Mouse (Mus musculus) embryonic facial prominence, embryonic 12.5 days (tissue): Measurements from ENCODE around the gene Hoxa5. TPM values are rescaled to one million over a fixed set of nuclear protein-coding genes. Genes with fewer than 3 reads are reported as not detected.

Source experiments
- ATAC-seq: fragments of 200-750 bp; cut with Nextera tagmentation; 2 replicates; pipeline ENCODE4 v1.8.0; 2017; ENCODE audit not compliant: insufficient number of reproducible peaks, insufficient read depth, low FRiP score, low TSS enrichment
- H3K27ac ChIP-seq: fragments of 300-500 bp; sonication (generic); 2 replicates; pipeline ENCODE4 v1.5.1; 2016; ENCODE audit warnings: mild to moderate bottlenecking
- H3K27me3 ChIP-seq: fragments of 300-500 bp; sonication (generic); 2 replicates; pipeline ENCODE4 v1.6.1; 2016; ENCODE audit warnings: mild to moderate bottlenecking, moderate library complexity
- H3K36me3 ChIP-seq: fragments of 300-500 bp; sonication (generic); 2 replicates; pipeline ENCODE4 v1.6.1; 2016; ENCODE audit warnings: mild to moderate bottlenecking
- H3K4me1 ChIP-seq: fragments of 300-500 bp; sonication (generic); 2 replicates; pipeline ENCODE4 v1.6.1; 2016
- H3K4me2 ChIP-seq: fragments of 300-500 bp; sonication (generic); replicated peaks from 2 replicates; pipeline ENCODE4 v1.6.1; 2016; ENCODE audit warnings: mild to moderate bottlenecking, moderate library complexity
- H3K4me3 ChIP-seq: fragments of 300-500 bp; sonication (generic); 2 replicates; pipeline ENCODE4 v1.5.1; 2016; ENCODE audit warnings: mild to moderate bottlenecking
- H3K9ac ChIP-seq: fragments of 300-500 bp; sonication (generic); 2 replicates; pipeline ENCODE4 v1.6.1; 2016; ENCODE audit warnings: mild to moderate bottlenecking, moderate library complexity
- H3K9me3 ChIP-seq: fragments of 300-500 bp; sonication (generic); 2 replicates; pipeline ENCODE4 v1.6.1; 2016; ENCODE audit warnings: mild to moderate bottlenecking, moderate library complexity
- WGBS: fragments of 180-500 bp; shearing (Covaris S2); methylation state at CpG from one replicate; pipeline ENCODE4 v1.1.7; 2016; 5-methylcytosine and 5-hydroxymethylcytosine counted together
- polyA plus RNA-seq: library from polyadenylated mRNA; unstranded; fragments of >200 nt; fragmentation: Nextera tagmentation; extraction: Ambion mirVana; gene quantifications from 2 replicates; pipeline ENCODE4 v1.2.1, GENCODE M21; 2016

Hoxa5 gene
- polyA plus RNA-seq, 1 experiment from 2014 or later: 0.33 TPM

DNA sequence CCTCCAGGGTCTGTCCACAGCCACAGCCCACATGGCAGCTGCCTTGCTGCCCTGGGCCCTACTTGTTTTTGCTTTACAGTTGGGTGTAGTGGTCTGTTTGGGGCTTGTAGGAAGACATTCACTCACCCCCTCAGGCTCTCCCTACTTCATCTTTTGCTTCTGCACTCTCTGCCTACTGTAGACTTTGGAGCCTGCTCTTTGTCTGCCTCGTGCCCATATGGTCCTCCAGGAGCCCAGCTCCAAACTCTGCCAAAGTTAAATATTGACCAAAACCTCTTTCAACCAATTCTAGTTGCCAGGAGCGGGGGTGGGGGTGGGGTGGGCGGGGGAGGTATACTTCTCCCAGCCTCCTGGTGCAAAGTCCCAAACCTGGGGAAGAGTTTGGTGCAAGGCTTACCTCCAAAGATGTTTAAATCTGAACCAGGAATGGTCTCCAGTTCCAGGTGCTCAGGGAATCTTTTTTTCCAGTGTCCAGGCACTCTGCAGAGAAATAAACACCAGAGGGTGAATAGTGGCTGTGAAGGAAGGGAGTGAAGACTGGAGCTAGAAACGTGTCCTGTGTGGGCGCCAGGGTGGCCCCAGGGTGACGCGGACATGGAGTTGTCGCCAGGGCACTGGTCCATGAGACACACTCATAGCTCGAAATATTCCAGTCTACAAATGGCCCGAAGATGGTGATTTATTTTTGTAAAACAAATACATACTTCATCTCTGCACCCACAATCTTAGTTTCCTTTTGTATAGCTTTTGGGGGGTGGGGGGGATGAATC is 20.9 kb downstream of the Hoxa5 start:
- no peak for ATAC-seq
- Histone ChIP-seq H3K27ac (no peak overlapping the region), H3K4me1 (no peaks in the 10 kb centered on the region), H3K9me3 (no peaks in the 10 kb centered on the region), H3K4me3 (no peak overlapping the region), H3K4me2 (no peak overlapping the region), H3K27me3 (peaks cover 100% of the 10 kb centered on the region), H3K9ac (no peak overlapping the region), H3K36me3 (no peaks in the 10 kb centered on the region)
- WGBS: 7% methylated on average over 10 of the region's 10 CpGs

GRCm38 (mm10) chr6:52182793-52183192 is 21.6 kb downstream of the Hoxa5 start:
- Histone ChIP-seq H3K27me3 (peaks cover 100% of the 10 kb centered on the region), H3K4me2 (no peak overlapping the region), H3K9ac (no peak overlapping the region), H3K27ac (no peak overlapping the region), H3K36me3 (no peaks in the 10 kb centered on the region), H3K4me3 (no peak overlapping the region), H3K9me3 (no peaks in the 10 kb centered on the region), H3K4me1 (no peaks in the 10 kb centered on the region)
- 3% methylated on average over 1 of the region's 1 CpGs for WGBS
- no peak for ATAC-seq

DNA sequence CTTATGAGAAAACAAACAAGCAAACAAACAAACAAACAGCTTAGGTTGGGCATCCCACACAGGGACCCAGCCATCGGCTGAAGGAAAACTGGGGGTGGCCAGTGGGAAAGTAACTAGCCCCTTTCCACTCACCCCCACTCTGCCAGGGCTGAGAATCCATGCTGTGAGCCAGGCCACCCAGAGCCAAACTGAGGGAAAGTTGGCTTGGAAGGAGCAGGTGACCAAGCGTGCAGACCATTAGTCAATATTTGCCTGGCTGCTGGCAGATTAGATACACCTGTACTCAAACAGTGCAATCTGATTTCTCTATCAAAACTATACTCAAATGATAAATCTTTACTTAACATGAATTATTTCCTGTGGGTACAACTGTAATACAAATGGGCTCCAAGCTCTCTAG is 22.4 kb downstream of the Hoxa5 start:
- Histone ChIP-seq H3K4me1 (no peaks in the 10 kb centered on the region), H3K27me3 (peaks cover 99% of the 10 kb centered on the region), H3K9me3 (no peaks in the 10 kb centered on the region), H3K27ac (no peak overlapping the region), H3K4me2 (no peak overlapping the region), H3K36me3 (no peaks in the 10 kb centered on the region), H3K9ac (no peak overlapping the region), H3K4me3 (no peak overlapping the region)
- 16% methylated on average over 2 of the region's 2 CpGs for WGBS
- no peak for ATAC-seq

DNA sequence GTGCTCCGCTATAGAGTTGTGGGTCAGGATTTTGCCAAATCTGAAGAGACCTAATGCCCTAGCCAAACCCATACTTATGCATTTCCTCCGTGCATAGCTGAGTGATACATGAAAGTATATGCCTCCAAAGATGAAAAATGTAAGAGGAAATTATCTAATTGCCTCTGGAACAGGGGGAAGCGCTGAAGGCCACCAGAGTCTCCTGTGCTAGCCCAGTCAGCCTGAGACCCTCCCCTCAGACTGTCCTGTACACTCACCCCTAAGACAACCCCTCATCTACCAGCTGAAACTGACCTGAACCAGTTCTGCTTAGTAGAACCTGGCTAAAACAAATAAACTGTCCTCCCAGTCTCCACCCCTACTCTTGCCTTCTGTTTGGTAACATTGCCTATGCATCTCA is 23.7 kb downstream of the Hoxa5 start:
- Histone ChIP-seq H3K4me2 (no peak overlapping the region), H3K36me3 (no peaks in the 10 kb centered on the region), H3K9ac (no peak overlapping the region), H3K4me3 (no peak overlapping the region), H3K27ac (no peak overlapping the region), H3K27me3 (peaks cover 99% of the 10 kb centered on the region), H3K9me3 (no peaks in the 10 kb centered on the region), H3K4me1 (no peaks in the 10 kb centered on the region)
- no peak for ATAC-seq
- 3% methylated on average over 3 of the region's 3 CpGs for WGBS

DNA sequence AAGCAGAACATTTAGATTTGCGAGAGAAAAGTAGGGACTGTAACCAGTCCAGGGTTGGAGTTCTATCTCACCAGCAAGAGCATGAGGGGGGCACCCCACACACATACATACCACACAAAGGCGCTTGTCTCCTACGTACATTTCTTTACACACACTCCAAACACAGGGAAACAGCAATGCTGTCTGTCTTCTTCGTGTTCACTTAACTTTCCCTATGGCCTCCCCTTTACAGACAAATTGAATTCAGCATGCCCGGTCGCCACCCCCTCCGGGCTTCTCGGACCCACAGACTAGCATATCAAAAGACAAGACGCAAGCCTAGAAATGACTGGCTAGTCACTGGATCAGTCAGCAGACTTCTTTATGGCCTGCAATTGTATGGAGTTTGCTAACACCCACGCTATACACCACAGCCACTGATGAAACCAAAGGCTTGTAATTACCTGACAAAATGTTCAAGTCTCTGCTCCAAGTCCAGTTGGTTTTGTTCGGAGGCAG is 24.1 kb downstream of the Hoxa5 start:
- Histone ChIP-seq H3K9me3 (no peaks in the 10 kb centered on the region), H3K4me2 (no peak overlapping the region), H3K9ac (no peak overlapping the region; the same call in 1 of the 2 replicates), H3K4me3 (no peak overlapping the region), H3K27ac (no peak overlapping the region), H3K4me1 (no peaks in the 10 kb centered on the region), H3K36me3 (no peaks in the 10 kb centered on the region), H3K27me3 (peaks cover 99% of the 10 kb centered on the region)
- under 1% methylated on average over 11 of the region's 11 CpGs for WGBS
- ATAC-seq: no peak

DNA sequence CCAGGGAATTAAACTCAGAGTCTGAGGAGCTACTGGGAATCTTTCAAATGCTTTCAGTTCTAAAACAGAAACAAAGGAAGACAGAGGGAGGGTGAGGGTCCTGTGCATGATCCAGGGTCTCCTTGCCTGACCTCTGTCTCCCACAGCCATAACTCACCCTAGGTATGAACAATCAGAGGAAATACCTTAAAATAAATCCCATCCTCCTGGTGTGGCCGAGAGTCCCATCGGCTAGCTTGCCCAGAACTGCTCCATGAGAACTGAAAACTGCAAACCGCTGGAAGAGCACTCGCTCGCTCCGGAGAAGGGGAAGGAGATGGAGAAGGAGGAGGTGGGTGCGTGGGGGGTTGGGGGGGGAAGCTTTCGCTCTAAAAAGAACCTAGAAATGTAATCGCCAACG is 24.7 kb downstream of the Hoxa5 start:
- WGBS: 2% methylated on average over 10 of the region's 10 CpGs

GRCm38 (mm10) chr6:52178918-52179665 is 25.3 kb downstream of the Hoxa5 start:
- Histone ChIP-seq H3K4me2 (no peak overlapping the region; the same call in 1 of the 2 replicates), H3K36me3 (no peaks in the 10 kb centered on the region), H3K9me3 (no peaks in the 10 kb centered on the region), H3K9ac (no peak overlapping the region), H3K27ac (no peak overlapping the region), H3K27me3 (peaks cover 97% of the 10 kb centered on the region), H3K4me1 (no peaks in the 10 kb centered on the region), H3K4me3 (no peak overlapping the region)
- ATAC-seq: no peak
- 3% methylated on average over 4 of the region's 4 CpGs for WGBS

More for the DNA sequence above, 24.7 kb downstream of the Hoxa5 start:
- H3K27ac ChIP-seq: no peak overlapping the region
- no peak overlapping the region; the same call in 1 of the 2 replicates for H3K4me3 ChIP-seq
- H3K4me1 ChIP-seq: no peaks in the 10 kb centered on the region
- no peak overlapping the region; the same call in 1 of the 2 replicates for H3K9ac ChIP-seq
- H3K4me2 ChIP-seq: no peak overlapping the region
- H3K27me3 ChIP-seq: peaks cover 99% of the 10 kb centered on the region
- H3K9me3 ChIP-seq: no peaks in the 10 kb centered on the region
- H3K36me3 ChIP-seq: no peaks in the 10 kb centered on the region
- ATAC-seq: no peak

GRCm38 (mm10) chr6:52177806-52178205 is 26.6 kb downstream of the Hoxa5 start:
- peak overlapping the region; percentile 11; the same call in 1 of the 2 replicates for H3K4me3 ChIP-seq
- H3K36me3 ChIP-seq: no peaks in the 10 kb centered on the region
- H3K9ac ChIP-seq: no peak overlapping the region; the same call in 1 of the 2 replicates
- no peaks in the 10 kb centered on the region for H3K9me3 ChIP-seq
- H3K27me3 ChIP-seq: peaks cover 95% of the 10 kb centered on the region
- no peak overlapping the region for H3K4me2 ChIP-seq
- 1% methylated on average over 9 of the region's 9 CpGs for WGBS
- no peak overlapping the region for H3K27ac ChIP-seq
- H3K4me1 ChIP-seq: peaks cover under 1% of the 10 kb centered on the region; the same call in 1 of the 2 replicates
- no peak for ATAC-seq

DNA sequence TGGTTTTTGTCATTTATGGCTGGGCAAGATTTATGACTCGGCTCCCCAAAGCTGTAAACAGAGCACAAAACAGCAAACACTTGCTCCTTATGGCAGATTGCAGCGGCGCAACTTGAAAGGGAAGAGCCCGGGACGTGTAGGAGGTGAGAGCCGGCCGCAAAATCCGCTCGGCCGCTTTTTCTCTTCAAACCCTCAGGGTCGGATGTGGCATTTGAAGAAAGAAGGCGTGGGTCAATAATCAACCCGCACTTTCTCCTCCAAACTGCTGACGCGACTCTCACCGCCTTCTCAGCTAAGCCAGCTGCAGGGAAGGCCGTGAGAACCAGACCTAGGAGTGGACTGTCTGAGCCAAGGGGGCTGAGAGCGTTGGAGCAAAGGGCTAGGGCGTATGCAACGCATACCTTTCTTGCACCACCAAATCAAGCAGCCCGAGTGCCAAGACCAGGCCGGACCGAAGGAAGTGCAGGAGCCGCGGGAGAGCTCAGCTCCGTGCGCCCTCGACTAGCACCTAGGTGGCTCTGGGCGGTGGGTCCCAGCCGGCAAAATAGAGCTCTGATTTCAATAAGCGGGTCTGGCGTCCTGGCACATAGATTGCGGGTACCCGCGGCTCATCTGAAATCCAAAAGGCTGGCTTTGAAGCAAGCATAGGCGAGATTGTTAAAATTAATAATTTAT is 27.2 kb downstream of the Hoxa5 start, which contains the start of gene 5730596B20Rik:
TSS of gene 5730596B20Rik (plus strand) at position 438 of the 675 bp plus-strand sequence.
- Histone ChIP-seq H3K9me3 (no peaks in the 10 kb centered on the region), H3K4me2 (no peak within 1 kb of the TSS; the same call in 1 of the 2 replicates), H3K27ac (0 out of 2 replicates have a peak within 1 kb of the TSS, but pooled peaks have one; percentile 23), H3K36me3 (no peaks in the 10 kb centered on the region), H3K27me3 (peaks cover 95% of the 10 kb centered on the region), H3K4me1 (peaks cover 5% of the 10 kb centered on the region; the same call in 1 of the 2 replicates), H3K9ac (no peak within 1 kb of the TSS; the same call in 1 of the 2 replicates), H3K4me3 (peak within 1 kb of the TSS; percentile 23; the same call in 1 of the 2 replicates)
- ATAC-seq: no peak
- under 1% methylated on average over 36 of the region's 36 CpGs for WGBS

GRCm38 (mm10) chr6:52176391-52176790 is 28.0 kb downstream of the Hoxa5 start:
- Histone ChIP-seq H3K27ac (0 out of 2 replicates have a peak overlapping the region, but pooled peaks have one; percentile 23), H3K9ac (no peak overlapping the region), H3K4me2 (no peak overlapping the region), H3K36me3 (no peaks in the 10 kb centered on the region), H3K4me1 (peaks cover 6% of the 10 kb centered on the region; the same call in 1 of the 2 replicates), H3K4me3 (peak overlapping the region; percentile 23; the same call in 1 of the 2 replicates), H3K27me3 (peaks cover 95% of the 10 kb centered on the region), H3K9me3 (no peaks in the 10 kb centered on the region)
- no peak for ATAC-seq
- 1% methylated on average over 6 of the region's 6 CpGs for WGBS

- no peaks in the 10 kb centered on the region for H3K36me3 ChIP-seq
- peak overlapping the region; percentile 23 for H3K4me3 ChIP-seq
- H3K27ac ChIP-seq: 0 out of 2 replicates have a peak overlapping the region, but pooled peaks have one; percentile 56
- 0% methylated on average over 9 of the region's 35 CpGs for WGBS
- no peak overlapping the region; the same call in 1 of the 2 replicates for H3K9ac ChIP-seq
- H3K4me1 ChIP-seq: peaks cover 7% of the 10 kb centered on the region; the same call in 1 of the 2 replicates
- peak overlapping the region; percentile 13; the same call in 1 of the 2 replicates for H3K4me2 ChIP-seq
- peaks cover 95% of the 10 kb centered on the region for H3K27me3 ChIP-seq
- ATAC-seq: no peak
- no peaks in the 10 kb centered on the region for H3K9me3 ChIP-seq
Measured at GRCm38 (mm10) chr6:52175864-52176263, 28.5 kb downstream of the Hoxa5 start.
